Mouse (Mus musculus): ENCODE measurements around the gene Prpf6.

DNA sequence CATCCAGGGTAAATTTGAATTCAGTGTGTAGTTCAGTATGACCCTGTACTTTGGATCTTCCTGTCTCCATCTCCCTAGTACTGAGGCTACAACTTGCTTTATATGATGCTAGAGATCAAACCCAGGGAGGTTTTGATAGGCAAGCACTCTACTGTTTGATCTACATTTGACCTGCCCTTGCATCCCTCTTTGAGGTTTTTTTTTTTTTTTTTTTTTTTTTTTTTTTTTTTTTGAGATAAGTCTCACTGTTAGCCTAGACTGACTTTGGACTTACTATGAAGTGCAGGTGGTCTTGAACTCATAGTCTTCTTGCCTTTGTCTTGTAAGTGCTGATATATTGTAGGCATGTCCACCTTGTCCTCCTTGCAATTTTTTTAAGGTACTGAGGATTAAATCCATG is 36.8 kb downstream of the Prpf6 start:
- TF ChIP-seq CTCF (IDR thresholded peaks at IDR 0.05 in 2 of 3, conservative IDR thresholded peaks at IDR 0.05 in 1 of 3; ENCODE audit: control insufficient read depth in 1 of 3, insufficient read depth in 1 of 3, low read depth in 2 of 3, low read length in 3 of 3, poor library complexity in 1 of 3, severe bottlenecking in 1 of 3) (no peak), POLR2A (IDR thresholded peaks at IDR 0.05; ENCODE audit: control insufficient read depth in 1 of 2, insufficient read depth in 1 of 2, low read depth in 1 of 2, low read length in 2 of 2, poor library complexity in 1 of 2) (no peak), BHLHE40 (IDR thresholded peaks at IDR 0.05; ENCODE audit: borderline replicate concordance, low read depth, low read length) (no peak), CHD2 (IDR thresholded peaks at IDR 0.05; ENCODE audit: low read length) (no peak), TBP (IDR thresholded peaks at IDR 0.05; ENCODE audit: low read depth, low read length) (no peak), HCFC1 (IDR thresholded peaks at IDR 0.05; ENCODE audit: low read depth, low read length) (no peak), ZKSCAN1 (IDR thresholded peaks at IDR 0.05; ENCODE audit: low read depth, low read length) (no peak), UBTF (IDR thresholded peaks at IDR 0.05; ENCODE audit: borderline replicate concordance, insufficient read depth, low read depth, low read length) (no peak), EP300 (IDR thresholded peaks at IDR 0.05; ENCODE audit: low read depth in 1 of 2, low read length in 2 of 2) (no peak), USF1 (IDR thresholded peaks at IDR 0.05; ENCODE audit: low read depth, low read length) (no peak)
